ENCODE assay signal across 8 mouse cellular contexts in genomic region chr6:112717168-112717567, GRCm38 (mm10). TPM values are rescaled to one million over a fixed set of nuclear protein-coding genes. Genes with fewer than 3 reads are reported as not detected.
DNase-seq lines count a peak whose midpoint lies in the region; ATAC-seq and TF ChIP-seq lines count a peak whose summit lies in the region.

No protein-coding gene starts in this region.

- H3K9me3 ChIP-seq in hindbrain, embryonic 16.5 days (ENCODE audit: control insufficient read depth, low read length): no peaks in the 10 kb centered on the region
- no peaks in the 10 kb centered on the region for H3K9me3 ChIP-seq in hindbrain, embryonic 12.5 days (replicated peaks)
- no peaks in the 10 kb centered on the region for H3K9me3 ChIP-seq in hindbrain, postnatal 0 days (ENCODE audit: low read length)
- no peaks in the 10 kb centered on the region for H3K9me3 ChIP-seq in midbrain, postnatal 0 days (ENCODE audit: low read length)
- no peaks in the 10 kb centered on the region for H3K9me3 ChIP-seq in neural tube, embryonic 15.5 days (replicated peaks)

- WGBS in hindbrain, embryonic 16.5 days: 55% methylated on average over 5 of the region's 5 CpGs
- 65% methylated on average over 5 of the region's 5 CpGs for WGBS in hindbrain, embryonic 12.5 days
- 58% methylated on average over 5 of the region's 5 CpGs for WGBS in hindbrain, postnatal 0 days
- 54% methylated on average over 5 of the region's 5 CpGs for WGBS in midbrain, postnatal 0 days
- 65% methylated on average over 5 of the region's 5 CpGs for WGBS in neural tube, embryonic 15.5 days

- no peak overlapping the region for H3K4me3 ChIP-seq in hindbrain, embryonic 16.5 days (ENCODE audit: low read length)
- H3K4me3 ChIP-seq in hindbrain, embryonic 12.5 days: no peak overlapping the region
- H3K4me3 ChIP-seq in bone marrow macrophage, adult 2 months (ENCODE audit: insufficient read depth, low read length): no peak overlapping the region
- H3K4me3 ChIP-seq in hindbrain, postnatal 0 days (ENCODE audit: low read length): no peak overlapping the region
- H3K4me3 ChIP-seq in midbrain, postnatal 0 days (ENCODE audit: low read depth, low read length): no peak overlapping the region
- H3K4me3 ChIP-seq in neural tube, embryonic 15.5 days (replicated peaks): no peak overlapping the region

- H3K4me1 ChIP-seq in hindbrain, embryonic 16.5 days (ENCODE audit: control insufficient read depth, insufficient read depth, low read depth, low read length): no peaks in the 10 kb centered on the region
- 0 out of 2 replicates have a peak, but pooled peaks cover 3% of the 10 kb centered on the region for H3K4me1 ChIP-seq in hindbrain, embryonic 12.5 days
- peaks cover 10% of the 10 kb centered on the region for H3K4me1 ChIP-seq in bone marrow macrophage, adult 2 months (ENCODE audit: control insufficient read depth, insufficient read depth, low read length)
- H3K4me1 ChIP-seq in hindbrain, postnatal 0 days (ENCODE audit: insufficient read depth, low read length): no peaks in the 10 kb centered on the region
- no peaks in the 10 kb centered on the region for H3K4me1 ChIP-seq in midbrain, postnatal 0 days (ENCODE audit: insufficient read depth, low read length)
- no peaks in the 10 kb centered on the region for H3K4me1 ChIP-seq in neural tube, embryonic 15.5 days

- no peak for TF ChIP-seq POLR2A in bone marrow macrophage, adult 2 months (IDR thresholded peaks at IDR 0.05; ENCODE audit: borderline replicate concordance, low read depth, low read length)

- ATAC-seq in hindbrain, embryonic 16.5 days: 0 out of 2 replicates have a peak, but pooled peaks have one; percentile 32
- ATAC-seq in hindbrain, embryonic 12.5 days (ENCODE audit: low FRiP score): no peak
- peak; percentile 66; the same call in 1 of the 2 replicates for ATAC-seq in hindbrain, postnatal 0 days
- ATAC-seq in midbrain, postnatal 0 days (ENCODE audit: low FRiP score): peak; percentile 75
- ATAC-seq in activated CD4-positive, CD25-positive, alpha-beta regulatory T cell, adult 4 months: no peak
- no peak for ATAC-seq in neural tube, embryonic 15.5 days (ENCODE audit: low FRiP score)

- H3K9ac ChIP-seq in hindbrain, embryonic 16.5 days (ENCODE audit: low read depth, low read length): no peak overlapping the region
- H3K9ac ChIP-seq in hindbrain, embryonic 12.5 days: no peak overlapping the region
- H3K9ac ChIP-seq in hindbrain, postnatal 0 days (replicated peaks; ENCODE audit: low read length): no peak overlapping the region
- H3K9ac ChIP-seq in midbrain, postnatal 0 days (replicated peaks; ENCODE audit: low read length, poor library complexity, severe bottlenecking): no peak overlapping the region
- no peak overlapping the region for H3K9ac ChIP-seq in neural tube, embryonic 15.5 days (replicated peaks)

- no peaks in the 10 kb centered on the region for H3K27me3 ChIP-seq in hindbrain, embryonic 16.5 days (replicated peaks; ENCODE audit: control insufficient read depth, insufficient read depth, low read length)
- H3K27me3 ChIP-seq in hindbrain, embryonic 12.5 days: no peaks in the 10 kb centered on the region
- no peaks in the 10 kb centered on the region for H3K27me3 ChIP-seq in hindbrain, postnatal 0 days (ENCODE audit: insufficient read depth, low read length)
- no peaks in the 10 kb centered on the region for H3K27me3 ChIP-seq in midbrain, postnatal 0 days (ENCODE audit: insufficient read depth, low read length)
- no peaks in the 10 kb centered on the region for H3K27me3 ChIP-seq in neural tube, embryonic 15.5 days (replicated peaks)

- peak; percentile 78; the same call in 1 of the 2 replicates for TF ChIP-seq CTCF in bone marrow macrophage, adult 2 months (IDR thresholded peaks at IDR 0.05; ENCODE audit: low read depth, low read length)
- TF ChIP-seq CTCF in hindbrain, postnatal 0 days (IDR thresholded peaks at IDR 0.05; ENCODE audit: low read depth): peak; percentile 76
- TF ChIP-seq CTCF in midbrain, postnatal 0 days (IDR thresholded peaks at IDR 0.05): peak; percentile 80

- peak; percentile 17 to 23 for DNase-seq in B cell, adult 2 months
- peak; percentile 74 for DNase-seq in hindbrain, postnatal 0 days (ENCODE audit: low spot score)
- DNase-seq in midbrain, postnatal 0 days (ENCODE audit: low spot score): peak; percentile 70

- peaks cover 2% of the 10 kb centered on the region; the same call in 1 of the 2 replicates for H3K36me3 ChIP-seq in hindbrain, embryonic 16.5 days (ENCODE audit: control insufficient read depth, insufficient read depth, low read length)
- H3K36me3 ChIP-seq in hindbrain, embryonic 12.5 days: peaks cover 25% of the 10 kb centered on the region
- peaks cover 5% of the 10 kb centered on the region; the same call in 1 of the 2 replicates for H3K36me3 ChIP-seq in hindbrain, postnatal 0 days (ENCODE audit: insufficient read depth, low read length)
- H3K36me3 ChIP-seq in midbrain, postnatal 0 days (ENCODE audit: insufficient read depth, low read length): peaks cover 5% of the 10 kb centered on the region; the same call in 1 of the 2 replicates
- peaks cover 10% of the 10 kb centered on the region for H3K36me3 ChIP-seq in neural tube, embryonic 15.5 days

- no peak overlapping the region for H3K4me2 ChIP-seq in hindbrain, embryonic 16.5 days (ENCODE audit: low read length)
- H3K4me2 ChIP-seq in hindbrain, embryonic 12.5 days (replicated peaks): no peak overlapping the region
- H3K4me2 ChIP-seq in hindbrain, postnatal 0 days (ENCODE audit: low read depth, low read length): no peak overlapping the region
- no peak overlapping the region for H3K4me2 ChIP-seq in midbrain, postnatal 0 days (ENCODE audit: low read depth, low read length, poor library complexity, severe bottlenecking)
- no peak overlapping the region for H3K4me2 ChIP-seq in neural tube, embryonic 15.5 days

- H3K27ac ChIP-seq in hindbrain, embryonic 16.5 days (ENCODE audit: low read depth, low read length): no peak overlapping the region
- H3K27ac ChIP-seq in hindbrain, embryonic 12.5 days: no peak overlapping the region
- H3K27ac ChIP-seq in bone marrow macrophage, adult 2 months (ENCODE audit: insufficient read depth, low read depth, low read length): no peak overlapping the region
- H3K27ac ChIP-seq in hindbrain, postnatal 0 days: no peak overlapping the region
- no peak overlapping the region for H3K27ac ChIP-seq in midbrain, postnatal 0 days (ENCODE audit: low read depth, low read length)
- no peak overlapping the region for H3K27ac ChIP-seq in neural tube, embryonic 15.5 days (replicated peaks)

RNA-seq across cellular contexts. Expression of gene Rad18, which starts 20.7 kb away (rescaled TPM):
- polyA plus RNA-seq in hindbrain, embryonic 16.5 days (2015; fragmentation: Nextera tagmentation; extraction: Ambion mirVana): 14.4 TPM in 2 replicates
- polyA plus RNA-seq in hindbrain, embryonic 12.5 days (2016; fragmentation: Nextera tagmentation; extraction: Ambion mirVana): 28.0 and 28.7 TPM in 2 replicates
- 9.5 and 14.8 TPM in 2 replicates for polyA plus RNA-seq in bone marrow macrophage, adult 2 months (2012; ENCODE audit: insufficient read depth, insufficient read length, missing spikeins)
- 8.3 and 8.4 TPM in 2 replicates for total RNA-seq in hindbrain, postnatal 0 days (2014; rRNA removed)
- polyA plus RNA-seq in hindbrain, postnatal 0 days (2015; fragmentation: Nextera tagmentation; extraction: Ambion mirVana): 18.1 and 18.2 TPM in 2 replicates
- 6.4 and 9.2 TPM in 2 replicates for total RNA-seq in midbrain, postnatal 0 days (2014; rRNA removed)
- 12.1 and 13.5 TPM in 2 replicates for polyA plus RNA-seq in midbrain, postnatal 0 days (2015; fragmentation: Nextera tagmentation; extraction: Ambion mirVana)
- 10 to 100 TPM; 40.5 to 44.4 TPM for polyA plus RNA-seq in activated CD4-positive, CD25-positive, alpha-beta regulatory T cell, adult 4 months (2017; shearing (Covaris generic))
- polyA plus RNA-seq in neural tube, embryonic 15.5 days (2015; fragmentation: Nextera tagmentation; extraction: Ambion mirVana): 13.9 and 19.4 TPM in 2 replicates

Comparison
In these comparisons a context has a peak if more than half of its experiments do, and no peak if none do; other contexts are left out.
1. ATAC-seq: peak in hindbrain, embryonic 16.5 days (single experiment), hindbrain, postnatal 0 days (single experiment) and midbrain, postnatal 0 days (single experiment); none in hindbrain, embryonic 12.5 days (single experiment), activated CD4-positive, CD25-positive, alpha-beta regulatory T cell, adult 4 months (single experiment) and neural tube, embryonic 15.5 days (single experiment).
2. DNase-seq: peak in every context shown above with its lines; median percentile 74 in hindbrain, postnatal 0 days; 70 in midbrain, postnatal 0 days; 20 in B cell, adult 2 months.
3. Peak in every context shown above with its lines, with median percentiles within 50 percentile points of each other: CTCF ChIP-seq.